Mouse (Mus musculus) bone marrow, adult 2 months (tissue): ENCODE results near the gene Pfkl.

Experiments
- CTCF ChIP-seq: fragments of 200-500 bp; IDR thresholded peaks from 2 replicates; pipeline ENCODE4 v1.5.1; 2011; ENCODE audit warnings: low read length, control low read depth; ENCODE audit not compliant: control insufficient read depth, insufficient read depth
- POLR2A ChIP-seq: fragments of 200-500 bp; IDR thresholded peaks from 2 replicates; pipeline ENCODE4 v1.6.1; 2011; ENCODE audit warnings: low read depth, mild to moderate bottlenecking, control low read depth, low read length, borderline replicate concordance; ENCODE audit not compliant: control insufficient read depth

- TF ChIP-seq CTCF (no peak), POLR2A (no peak)
Observed at GRCm38 (mm10) chr10:78042697-78043405, 33.0 kb upstream of the Pfkl start.
